Mouse (Mus musculus): ENCODE measurements at regions not wholly inside any gene's neighbourhood (a gene's known extent, or its start where the extent isn't known, plus 50 kb on each side); places are given as distances from the start of the nearest gene placed in this dataset.

- no peaks in the 10 kb centered on the region for H3K36me3 ChIP-seq (ENCODE audit: control insufficient read depth, insufficient read depth, low read length, poor library complexity, severe bottlenecking)
- no peak for TF ChIP-seq CTCF (IDR thresholded peaks at IDR 0.05; ENCODE audit: low read depth, low read length)
- TF ChIP-seq EP300 (IDR thresholded peaks at IDR 0.05; ENCODE audit: insufficient read depth, low read depth, low read length), result no peak
- TF ChIP-seq POLR2A (IDR thresholded peaks at IDR 0.05; ENCODE audit: insufficient read depth, low read length), result no peak
- H3K9me3 ChIP-seq (replicated peaks; ENCODE audit: control insufficient read depth, insufficient read depth, low read length, poor library complexity, severe bottlenecking), result no peaks in the 10 kb centered on the region
These were observed 1380.4 kb upstream of the Cdh8 start for GRCm38 (mm10) chr8:100796628-100797027.

DNA sequence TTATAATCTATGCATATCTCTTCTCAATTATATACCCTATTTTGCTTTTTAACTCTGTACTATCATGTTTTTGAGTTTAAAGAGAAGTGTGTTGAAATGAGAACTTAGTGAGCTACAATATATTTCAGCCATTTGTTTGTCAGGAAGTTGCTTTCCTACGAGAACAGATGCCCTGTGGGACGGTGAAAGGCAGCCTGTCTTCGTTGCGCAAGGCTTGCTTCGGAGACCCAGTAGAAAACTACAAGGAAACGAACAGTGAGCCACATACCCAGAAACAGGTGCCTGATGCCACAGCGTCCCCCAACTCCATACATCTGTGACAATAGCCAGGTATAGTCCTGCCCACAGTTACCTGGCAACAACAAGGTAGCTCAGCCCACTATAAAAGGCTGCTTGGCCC, 1377.7 kb upstream of the Cdh8 start:
- TF ChIP-seq POLR2A (IDR thresholded peaks at IDR 0.05; ENCODE audit: insufficient read depth, low read length) (no peak), CTCF (IDR thresholded peaks at IDR 0.05; ENCODE audit: low read depth, low read length) (no peak), EP300 (IDR thresholded peaks at IDR 0.05; ENCODE audit: insufficient read depth, low read depth, low read length) (no peak)
- Histone ChIP-seq H3K27ac (ENCODE audit: insufficient read depth, low read length) (no peak overlapping the region), H3K27me3 (ENCODE audit: control insufficient read depth, insufficient read depth, low read length, poor library complexity, severe bottlenecking) (no peaks in the 10 kb centered on the region), H3K4me1 (ENCODE audit: control insufficient read depth, insufficient read depth, low read length) (no peaks in the 10 kb centered on the region), H3K4me3 (ENCODE audit: low read depth, low read length) (no peak overlapping the region), H3K36me3 (ENCODE audit: control insufficient read depth, insufficient read depth, low read length, poor library complexity, severe bottlenecking) (no peaks in the 10 kb centered on the region), H3K9me3 (replicated peaks; ENCODE audit: control insufficient read depth, insufficient read depth, low read length, poor library complexity, severe bottlenecking) (no peaks in the 10 kb centered on the region), H3K9ac (ENCODE audit: low read depth, poor library complexity, severe bottlenecking) (no peak overlapping the region)

More at GRCm38 (mm10) chr8:100796628-100797027, 1380.4 kb upstream of the Cdh8 start:
- Histone ChIP-seq H3K4me1 (ENCODE audit: control insufficient read depth, insufficient read depth, low read length) (no peaks in the 10 kb centered on the region), H3K9ac (ENCODE audit: low read depth, poor library complexity, severe bottlenecking) (no peak overlapping the region), H3K27me3 (ENCODE audit: control insufficient read depth, insufficient read depth, low read length, poor library complexity, severe bottlenecking) (no peaks in the 10 kb centered on the region), H3K4me3 (ENCODE audit: low read depth, low read length) (no peak overlapping the region), H3K27ac (ENCODE audit: insufficient read depth, low read length) (no peak overlapping the region)

DNA sequence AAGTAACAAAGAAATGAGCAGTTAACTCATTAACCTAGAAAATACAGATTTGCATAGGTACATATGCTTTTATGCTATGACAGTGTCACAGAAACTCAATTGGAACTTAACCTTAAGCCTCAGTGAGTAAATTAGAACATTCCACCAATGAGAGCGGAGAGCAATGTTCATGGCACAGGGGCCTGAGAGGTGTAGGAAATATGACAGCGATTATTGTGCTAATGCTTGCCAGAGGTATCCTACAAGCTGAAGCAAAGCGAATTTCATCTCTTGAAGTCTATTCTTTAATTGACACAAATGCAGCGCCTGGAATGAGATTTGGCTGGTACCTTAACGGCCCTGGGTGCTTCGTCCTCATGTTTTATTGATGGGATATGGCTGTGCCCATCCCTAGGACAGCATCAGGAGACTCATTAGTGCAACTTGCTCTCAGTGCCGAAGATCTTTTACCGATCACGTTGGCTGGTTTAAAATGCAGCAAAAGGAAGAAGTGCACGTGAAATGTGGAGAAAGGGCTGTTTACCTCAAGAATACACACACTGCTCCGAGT, 1374.4 kb upstream of the Cdh8 start:
- no peak for TF ChIP-seq EP300 (IDR thresholded peaks at IDR 0.05; ENCODE audit: insufficient read depth, low read depth, low read length)
- no peak for TF ChIP-seq CTCF (IDR thresholded peaks at IDR 0.05; ENCODE audit: low read depth, low read length)
- TF ChIP-seq POLR2A (IDR thresholded peaks at IDR 0.05; ENCODE audit: insufficient read depth, low read length), result no peak
- Histone ChIP-seq H3K4me3 (ENCODE audit: low read depth, low read length) (no peak overlapping the region), H3K4me1 (ENCODE audit: control insufficient read depth, insufficient read depth, low read length) (no peaks in the 10 kb centered on the region), H3K9me3 (replicated peaks; ENCODE audit: control insufficient read depth, insufficient read depth, low read length, poor library complexity, severe bottlenecking) (no peaks in the 10 kb centered on the region), H3K27ac (ENCODE audit: insufficient read depth, low read length) (no peak overlapping the region), H3K36me3 (ENCODE audit: control insufficient read depth, insufficient read depth, low read length, poor library complexity, severe bottlenecking) (no peaks in the 10 kb centered on the region), H3K9ac (ENCODE audit: low read depth, poor library complexity, severe bottlenecking) (no peak overlapping the region), H3K27me3 (ENCODE audit: control insufficient read depth, insufficient read depth, low read length, poor library complexity, severe bottlenecking) (no peaks in the 10 kb centered on the region)

GRCm38 (mm10) chr8:100788132-100788531, 1371.9 kb upstream of the Cdh8 start:
- Histone ChIP-seq H3K27ac (ENCODE audit: insufficient read depth, low read length) (no peak overlapping the region), H3K4me1 (ENCODE audit: control insufficient read depth, insufficient read depth, low read length) (no peaks in the 10 kb centered on the region), H3K27me3 (ENCODE audit: control insufficient read depth, insufficient read depth, low read length, poor library complexity, severe bottlenecking) (no peaks in the 10 kb centered on the region), H3K9me3 (replicated peaks; ENCODE audit: control insufficient read depth, insufficient read depth, low read length, poor library complexity, severe bottlenecking) (no peaks in the 10 kb centered on the region), H3K36me3 (ENCODE audit: control insufficient read depth, insufficient read depth, low read length, poor library complexity, severe bottlenecking) (no peaks in the 10 kb centered on the region), H3K9ac (ENCODE audit: low read depth, poor library complexity, severe bottlenecking) (no peak overlapping the region), H3K4me3 (ENCODE audit: low read depth, low read length) (no peak overlapping the region)
- no peak for TF ChIP-seq POLR2A (IDR thresholded peaks at IDR 0.05; ENCODE audit: insufficient read depth, low read length)
- no peak for TF ChIP-seq EP300 (IDR thresholded peaks at IDR 0.05; ENCODE audit: insufficient read depth, low read depth, low read length)
- TF ChIP-seq CTCF (IDR thresholded peaks at IDR 0.05; ENCODE audit: low read depth, low read length), result no peak

DNA sequence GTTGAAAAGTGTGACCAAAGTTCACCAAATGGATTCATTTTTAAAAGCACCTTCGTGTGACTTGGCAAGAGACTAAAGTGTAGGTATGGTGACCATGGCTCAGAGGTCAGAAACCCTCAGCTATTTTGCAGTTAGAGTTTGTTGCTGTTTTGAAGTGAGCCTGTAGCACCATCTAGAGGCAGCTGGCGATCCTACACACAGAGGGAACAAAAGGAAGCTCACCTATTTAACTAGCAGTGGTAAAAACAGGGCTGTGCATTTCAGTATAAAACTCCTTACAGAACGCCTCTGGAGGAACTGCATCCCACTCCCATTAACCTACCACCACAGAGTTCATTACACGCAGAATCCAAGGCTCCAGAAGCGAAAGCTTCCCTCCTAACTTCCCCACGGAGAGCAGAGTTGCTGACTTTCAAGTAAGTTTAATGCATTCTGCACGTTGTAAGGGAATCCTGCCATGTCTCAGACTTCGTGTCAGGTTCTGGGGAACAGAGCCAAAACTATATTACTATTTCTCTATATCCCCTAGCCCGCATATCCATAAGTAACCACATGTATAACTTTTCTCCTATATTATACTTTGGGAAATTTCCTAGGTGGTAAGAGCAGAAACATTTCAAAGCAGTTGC, 1356.6 kb upstream of the Cdh8 start:
- Histone ChIP-seq H3K9ac (ENCODE audit: low read depth, poor library complexity, severe bottlenecking) (no peak overlapping the region), H3K9me3 (replicated peaks; ENCODE audit: control insufficient read depth, insufficient read depth, low read length, poor library complexity, severe bottlenecking) (no peaks in the 10 kb centered on the region), H3K4me1 (ENCODE audit: control insufficient read depth, insufficient read depth, low read length) (no peaks in the 10 kb centered on the region), H3K27ac (ENCODE audit: insufficient read depth, low read length) (no peak overlapping the region), H3K27me3 (ENCODE audit: control insufficient read depth, insufficient read depth, low read length, poor library complexity, severe bottlenecking) (no peaks in the 10 kb centered on the region), H3K4me3 (ENCODE audit: low read depth, low read length) (no peak overlapping the region), H3K36me3 (ENCODE audit: control insufficient read depth, insufficient read depth, low read length, poor library complexity, severe bottlenecking) (no peaks in the 10 kb centered on the region)
- TF ChIP-seq POLR2A (IDR thresholded peaks at IDR 0.05; ENCODE audit: insufficient read depth, low read length) (no peak), EP300 (IDR thresholded peaks at IDR 0.05; ENCODE audit: insufficient read depth, low read depth, low read length) (no peak), CTCF (IDR thresholded peaks at IDR 0.05; ENCODE audit: low read depth, low read length) (peak; percentile 12)

GRCm38 (mm10) chr8:100769617-100770016, 1353.3 kb upstream of the Cdh8 start:
- no peak overlapping the region for H3K9ac ChIP-seq (ENCODE audit: low read depth, poor library complexity, severe bottlenecking)
- no peaks in the 10 kb centered on the region for H3K36me3 ChIP-seq (ENCODE audit: control insufficient read depth, insufficient read depth, low read length, poor library complexity, severe bottlenecking)
- TF ChIP-seq POLR2A (IDR thresholded peaks at IDR 0.05; ENCODE audit: insufficient read depth, low read length), result no peak
- no peak for TF ChIP-seq EP300 (IDR thresholded peaks at IDR 0.05; ENCODE audit: insufficient read depth, low read depth, low read length)
- no peak for TF ChIP-seq CTCF (IDR thresholded peaks at IDR 0.05; ENCODE audit: low read depth, low read length)
- H3K9me3 ChIP-seq (replicated peaks; ENCODE audit: control insufficient read depth, insufficient read depth, low read length, poor library complexity, severe bottlenecking), result no peaks in the 10 kb centered on the region
- no peaks in the 10 kb centered on the region for H3K4me1 ChIP-seq (ENCODE audit: control insufficient read depth, insufficient read depth, low read length)
- no peak overlapping the region for H3K4me3 ChIP-seq (ENCODE audit: low read depth, low read length)
- no peaks in the 10 kb centered on the region for H3K27me3 ChIP-seq (ENCODE audit: control insufficient read depth, insufficient read depth, low read length, poor library complexity, severe bottlenecking)
- no peak overlapping the region for H3K27ac ChIP-seq (ENCODE audit: insufficient read depth, low read length)

Data from ES-Bruce4 (cell line).